Mouse (Mus musculus) limb, embryonic 15.5 days (tissue): ENCODE results near the gene Nckap5l. TPM values are rescaled to one million over a fixed set of nuclear protein-coding genes. Genes with fewer than 3 reads are reported as not detected.

Experiments used
- polyA plus RNA-seq: library from polyadenylated mRNA; unstranded; fragments of >200 nt; fragmentation: Nextera tagmentation; extraction: Ambion mirVana; gene quantifications from 2 replicates; pipeline ENCODE4 v1.2.1, GENCODE M21; 2015

Nckap5l gene
- polyA plus RNA-seq, 1 experiment from 2014 or later: 10.5 TPM

Other genes with a start within 250 kb of the Nckap5l start
- gene Kcnh3, start 232.9 kb downstream of the Nckap5l start, polyA plus RNA-seq: 0.43 and 0.68 TPM in 2 replicates
- 114 and 129 TPM in 2 replicates for gene Mcrs1, start 205.8 kb downstream of the Nckap5l start, polyA plus RNA-seq
- gene Prpf40b, start 162.7 kb downstream of the Nckap5l start, polyA plus RNA-seq: 52.5 and 53.8 TPM in 2 replicates
- gene Fam186b, start 161.9 kb downstream of the Nckap5l start, polyA plus RNA-seq: 0.10 and 0.18 TPM in 2 replicates
- 25.0 and 26.9 TPM in 2 replicates for gene Fmnl3, start 87.3 kb downstream of the Nckap5l start, polyA plus RNA-seq
- 327 and 351 TPM in 2 replicates for gene Tmbim6, start 64.9 kb downstream of the Nckap5l start, polyA plus RNA-seq
- gene Bcdin3d, start 17.0 kb upstream of the Nckap5l start, polyA plus RNA-seq: 12.7 and 15.1 TPM in 2 replicates
- 0.17 and 0.25 TPM in 2 replicates for gene Faim2, start 70.4 kb upstream of the Nckap5l start, polyA plus RNA-seq
- not detected in 2 replicates for gene Aqp2, start 121.3 kb upstream of the Nckap5l start, polyA plus RNA-seq
- gene Aqp5, start 133.0 kb upstream of the Nckap5l start, polyA plus RNA-seq: 0.12 TPM in 1 of 2 replicates, not detected in the other
- not detected in 2 replicates for gene Aqp6, start 143.7 kb upstream of the Nckap5l start, polyA plus RNA-seq
- 105 and 106 TPM in 2 replicates for gene Racgap1, start 193.9 kb upstream of the Nckap5l start, polyA plus RNA-seq
- 1.2 and 2.2 TPM in 2 replicates for gene Asic1, start 212.6 kb upstream of the Nckap5l start, polyA plus RNA-seq
- 25.0 and 29.9 TPM in 2 replicates for gene Smarcd1, start 244.4 kb upstream of the Nckap5l start, polyA plus RNA-seq
- not detected in 2 replicates for gene Gm17349, start 247.7 kb upstream of the Nckap5l start, polyA plus RNA-seq